Mouse (Mus musculus): Measurements from ENCODE around the gene Dhx8.

Dhx8 gene

GRCm38 (mm10) chr11:101805113-101805704 lies 72.5 kb downstream of the Dhx8 start:
- no peak for DNase-seq

- no peak for DNase-seq
Measured at GRCm38 (mm10) chr11:101806741-101807140, 74.0 kb downstream of the Dhx8 start.

GRCm38 (mm10) chr11:101807266-101807665 lies 74.5 kb downstream of the Dhx8 start:
- DNase-seq, result no peak

GRCm38 (mm10) chr11:101809060-101809828 lies 76.5 kb downstream of the Dhx8 start:
- DNase-seq, result peak; percentile 12 to 38

- DNase-seq, result peak; percentile 91
Measured at GRCm38 (mm10) chr11:101813259-101813658, 80.5 kb downstream of the Dhx8 start.

- DNase-seq, result peak; percentile 92 to 93
Measured at GRCm38 (mm10) chr11:101814375-101815102, 81.8 kb downstream of the Dhx8 start.

- DNase-seq, result peak in 1 of 2 experiments; percentile 41
Measured at GRCm38 (mm10) chr11:101815103-101816085, 82.7 kb downstream of the Dhx8 start.
